Mouse (Mus musculus): ENCODE data around the gene Rnf34.
A peak's percentile ranks its signal among the peaks of the same experiment; 100 is the strongest.

The Rnf34 gene

GRCm38 (mm10) chr5:122873573-122873972 lies 23.7 kb downstream of the Rnf34 start:
- no peak for DNase-seq

DNA sequence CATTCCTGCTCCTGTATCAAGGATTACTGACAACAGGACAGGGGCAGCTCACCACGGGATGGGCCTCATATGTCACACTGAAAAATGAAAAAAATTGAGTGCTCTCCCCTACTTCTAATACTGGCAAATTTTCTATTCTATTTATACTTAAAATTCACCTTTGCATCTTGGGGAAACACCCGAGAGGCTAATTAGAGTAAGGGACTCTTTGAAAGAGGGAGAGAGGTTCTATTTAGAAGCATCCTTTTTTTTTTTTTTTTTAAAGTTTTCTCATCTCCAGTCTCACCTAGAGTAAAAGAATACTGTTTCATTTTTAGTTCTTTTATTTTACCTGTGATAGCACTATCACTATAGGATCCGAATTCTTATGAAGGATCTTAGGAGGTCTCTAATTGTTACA lies 24.5 kb downstream of the Rnf34 start:
- no peak for DNase-seq

GRCm38 (mm10) chr5:122876671-122877070 lies 26.8 kb downstream of the Rnf34 start:
- DNase-seq: no peak

GRCm38 (mm10) chr5:122880241-122880980 lies 30.6 kb downstream of the Rnf34 start:
- no peak for DNase-seq

DNA sequence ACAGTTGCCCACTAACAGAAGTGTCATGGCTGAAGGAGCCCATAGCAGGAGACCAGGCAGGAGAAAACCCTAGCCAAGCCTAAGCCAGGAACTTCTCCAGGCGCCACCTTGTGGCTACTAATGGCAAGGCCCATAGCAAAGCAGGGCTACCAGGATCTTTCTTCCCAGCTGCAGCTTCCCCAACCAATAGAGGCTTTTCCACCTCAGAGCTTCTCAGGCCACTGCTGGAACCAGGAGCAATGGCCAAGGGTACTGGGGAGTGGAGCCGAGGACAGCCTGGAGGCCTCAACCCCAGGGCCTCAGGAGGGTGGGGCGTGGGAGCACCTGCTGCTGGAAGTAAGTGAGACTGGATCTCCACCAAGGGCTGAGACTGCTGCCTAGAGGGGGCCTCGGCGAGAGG lies 31.5 kb downstream of the Rnf34 start:
- DNase-seq: peak; percentile 51 to 78

GRCm38 (mm10) chr5:122882256-122883050 lies 32.6 kb downstream of the Rnf34 start:
- peak; percentile 59 to 70 for DNase-seq

- DNase-seq: no peak
Measured at GRCm38 (mm10) chr5:122883237-122883636, 33.4 kb downstream of the Rnf34 start.

DNA sequence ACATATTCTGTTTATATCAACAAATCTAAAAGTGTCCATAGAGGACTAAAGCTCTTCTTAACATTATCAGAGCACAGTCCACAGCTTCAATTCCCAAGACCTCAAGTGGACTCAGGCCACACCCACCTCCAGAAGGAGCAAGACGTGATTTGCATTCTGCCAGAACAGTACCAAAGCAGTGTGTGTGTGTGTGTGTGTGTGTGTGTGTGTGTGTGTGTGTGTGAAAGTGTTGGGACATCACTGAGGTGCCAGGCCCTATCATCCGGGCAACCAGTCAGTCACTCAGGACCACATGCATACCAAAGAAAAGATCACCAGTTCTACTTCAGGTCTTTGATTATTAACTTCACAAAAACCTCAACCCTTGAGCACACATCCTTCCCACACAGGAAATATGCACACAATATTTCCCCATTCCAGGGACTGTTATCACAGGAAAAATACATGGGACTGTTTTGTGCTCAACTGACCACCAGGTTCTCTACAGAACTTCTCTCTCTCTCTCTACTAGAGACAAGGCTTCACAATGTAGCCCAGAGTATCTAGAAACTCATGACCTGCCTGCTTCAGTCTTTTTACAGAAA lies 33.9 kb downstream of the Rnf34 start:
- DNase-seq: no peak

GRCm38 (mm10) chr5:122884594-122885348 lies 34.9 kb downstream of the Rnf34 start:
- no peak for DNase-seq

GRCm38 (mm10) chr5:122887033-122887432 lies 37.2 kb downstream of the Rnf34 start:
- DNase-seq: no peak

- DNase-seq: peak; percentile 40 to 44
Measured at GRCm38 (mm10) chr5:122887926-122888611, 38.2 kb downstream of the Rnf34 start.

- no peak for DNase-seq
Measured at GRCm38 (mm10) chr5:122888612-122889214, 38.9 kb downstream of the Rnf34 start.

DNA sequence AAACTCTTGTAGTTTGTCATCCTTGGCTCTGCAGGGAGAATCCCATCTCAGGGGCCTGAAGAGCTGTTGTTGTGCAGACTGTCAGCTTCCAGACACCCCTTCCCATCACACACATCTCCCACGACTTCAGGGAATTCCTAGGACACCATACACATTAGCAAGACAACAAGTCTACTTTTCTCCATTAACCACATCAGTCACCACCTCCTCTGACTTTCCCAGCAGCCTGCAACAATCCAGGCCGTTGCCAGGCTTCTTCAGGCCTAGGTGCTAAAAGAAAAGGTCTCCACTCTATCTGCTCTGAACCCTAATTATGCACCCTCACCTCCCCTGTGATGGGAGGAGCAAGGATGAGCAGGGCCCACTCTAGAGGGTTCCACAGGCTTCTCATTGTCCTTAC lies 40.5 kb downstream of the Rnf34 start:
- no peak for DNase-seq

- no peak for DNase-seq
Measured at GRCm38 (mm10) chr5:122893270-122893669, 43.4 kb downstream of the Rnf34 start.

DNA sequence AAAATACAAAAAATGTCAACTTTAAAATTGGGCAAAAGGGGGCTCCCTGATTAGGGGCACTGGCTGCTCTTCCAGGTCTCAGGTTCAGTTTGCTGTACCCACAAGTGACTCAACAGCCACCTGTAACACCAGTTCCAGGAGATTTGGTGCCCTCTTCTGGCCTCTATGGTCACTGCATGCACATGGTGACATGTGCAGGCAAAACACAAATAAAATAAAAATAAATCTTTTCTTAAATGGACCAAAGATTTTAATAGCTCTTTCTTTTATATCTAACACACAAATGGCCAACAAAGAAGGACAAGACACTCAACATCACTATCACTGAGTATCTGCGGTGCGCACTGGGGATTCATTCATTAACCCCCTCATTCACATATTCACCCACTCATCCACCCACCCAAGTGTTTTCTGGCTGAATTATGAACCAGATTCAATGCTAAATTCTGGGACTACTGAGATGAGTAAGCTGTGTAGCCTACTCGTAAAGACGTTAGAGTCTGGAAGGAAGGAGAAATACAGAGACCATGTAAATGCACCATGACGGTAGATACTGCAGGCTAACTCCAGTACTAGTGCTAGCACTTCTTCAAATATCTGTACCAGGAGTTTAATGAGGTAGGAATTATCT lies 44.3 kb downstream of the Rnf34 start:
- DNase-seq: peak in 1 of 2 experiments; percentile 70

GRCm38 (mm10) chr5:122894821-122895220 lies 45.0 kb downstream of the Rnf34 start:
- no peak for DNase-seq

DNA sequence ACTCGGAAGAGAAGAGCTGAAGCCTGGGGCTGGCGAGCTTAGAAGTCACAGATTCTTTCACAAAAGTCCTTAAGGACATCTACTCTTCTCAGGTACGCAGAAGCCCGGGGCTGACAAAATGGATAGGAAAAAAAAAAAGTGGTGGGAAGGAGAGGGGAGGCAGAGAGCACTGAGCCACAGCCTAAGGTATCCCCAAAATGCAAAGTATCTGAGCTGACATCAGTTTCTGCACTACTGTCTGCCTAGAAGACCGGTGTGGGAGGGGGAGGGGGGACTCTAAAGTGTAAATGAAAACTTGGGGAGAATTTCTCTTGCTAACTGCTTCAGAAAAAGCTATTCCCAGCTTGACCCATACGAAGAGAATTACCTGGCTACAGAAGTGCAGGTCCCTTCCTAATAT lies 48.3 kb downstream of the Rnf34 start:
- no peak for DNase-seq

DNA sequence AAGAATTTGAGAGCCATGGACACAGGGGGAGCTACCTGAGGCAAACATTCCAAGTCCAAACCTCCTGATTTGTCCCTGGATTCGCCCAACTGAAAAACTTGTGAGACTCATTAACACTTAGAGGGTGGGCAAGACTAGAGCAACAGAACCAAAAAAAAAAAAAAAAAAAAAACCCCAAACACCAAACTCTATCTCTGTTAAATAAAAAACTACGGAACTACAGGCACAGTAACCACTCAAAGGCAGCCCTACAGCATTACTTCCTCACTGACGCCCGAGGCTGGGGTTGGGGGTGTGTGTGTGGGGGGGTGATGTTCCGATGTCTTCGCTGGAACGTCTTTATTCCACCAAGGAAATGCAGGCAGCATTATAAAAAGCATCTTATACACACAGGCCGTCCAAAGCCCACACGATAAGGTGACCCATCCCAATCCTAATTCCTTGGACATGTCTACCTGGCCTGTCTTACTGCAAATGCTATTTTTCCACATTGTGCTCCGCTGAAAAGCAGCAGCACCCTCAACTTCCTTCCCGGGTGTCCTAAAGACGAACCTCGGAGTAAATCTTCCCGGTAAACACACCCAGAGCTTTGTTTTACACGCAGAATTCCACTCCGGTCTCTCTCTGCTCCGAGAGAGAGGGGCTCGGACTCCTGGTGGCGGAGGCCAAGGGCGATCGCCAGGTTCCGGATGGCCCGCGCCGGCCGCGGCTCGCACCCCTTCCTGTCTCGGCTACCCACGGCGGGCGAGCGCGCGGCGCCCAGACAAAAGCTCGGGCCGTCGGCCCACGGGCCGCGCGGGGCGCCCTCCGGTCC lies 49.3 kb downstream of the Rnf34 start:
- DNase-seq: no peak

- peak; percentile 84 to 87 for DNase-seq
Measured at GRCm38 (mm10) chr5:122899777-122900557, 50.1 kb downstream of the Rnf34 start.

Data from kidney, adult 8-10 months (tissue).